Mouse (Mus musculus) liver, embryonic 16.5 days (tissue): ENCODE measurements around the gene Pla2g12a. TPM values are rescaled to one million over a fixed set of nuclear protein-coding genes. Genes with fewer than 3 reads are reported as not detected.
A peak's percentile ranks its signal among the peaks of the same experiment; 100 is the strongest.

ENCODE experiments used
- ATAC-seq: fragments of 200-750 bp; cut with Nextera tagmentation; 2 replicates; pipeline ENCODE4 v1.8.0; 2017; ENCODE audit warnings: low read depth, mild to moderate bottlenecking, moderate number of reproducible peaks, moderate library complexity
- H3K27ac ChIP-seq: fragments of 300-500 bp; sonication (generic); 2 replicates; pipeline ENCODE4 v1.5.1; 2014; ENCODE audit warnings: mild to moderate bottlenecking, low read length
- H3K27me3 ChIP-seq: fragments of 300-500 bp; sonication (generic); 2 replicates; pipeline ENCODE4 v1.6.1; 2014; ENCODE audit warnings: low read depth, low read length, mixed read lengths; ENCODE audit not compliant: control insufficient read depth, insufficient read depth
- H3K36me3 ChIP-seq: fragments of 300-500 bp; sonication (generic); 2 replicates; pipeline ENCODE4 v1.6.1; 2014; ENCODE audit warnings: mild to moderate bottlenecking; ENCODE audit not compliant: control insufficient read depth, insufficient read depth
- H3K4me1 ChIP-seq: fragments of 300-500 bp; sonication (generic); 2 replicates; pipeline ENCODE4 v1.6.1; 2014; ENCODE audit warnings: low read depth, low read length, mixed read lengths; ENCODE audit not compliant: control insufficient read depth
- H3K4me2 ChIP-seq: fragments of 300-500 bp; sonication (generic); 2 replicates; pipeline ENCODE4 v1.6.1; 2014; ENCODE audit warnings: low read depth, low read length, mixed read lengths
- H3K4me3 ChIP-seq: fragments of 300-500 bp; sonication (generic); 2 replicates; pipeline ENCODE4 v1.5.1; 2014; ENCODE audit warnings: low read depth, mild to moderate bottlenecking, low read length
- H3K9ac ChIP-seq: fragments of 300-500 bp; sonication (generic); 2 replicates; pipeline ENCODE4 v1.6.1; 2014; ENCODE audit warnings: low read depth, low read length
- H3K9me3 ChIP-seq: fragments of 300-500 bp; sonication (generic); replicated peaks from 2 replicates; pipeline ENCODE4 v1.6.1; 2016; ENCODE audit warnings: low read length; ENCODE audit not compliant: control insufficient read depth
- WGBS: fragments of 180-500 bp; shearing (Covaris S2); extraction: QIAGEN DNeasy Blood & Tissue Kit; methylation state at CpG from one replicate; pipeline ENCODE4 v1.1.7; 2014; ENCODE audit not compliant: insufficient replicate concordance; 5-methylcytosine and 5-hydroxymethylcytosine counted together
- polyA plus RNA-seq: library from polyadenylated mRNA; unstranded; fragments of >200 nt; fragmentation: Nextera tagmentation; extraction: Ambion mirVana; gene quantifications from 2 replicates; pipeline ENCODE4 v1.2.1, GENCODE M21; 2015

The Pla2g12a gene
- polyA plus RNA-seq, 1 experiment from 2014 or later: 80.6 TPM

- peaks cover 23% of the 10 kb centered on the region for H3K36me3 ChIP-seq
- no peak overlapping the region for H3K9ac ChIP-seq
- ATAC-seq: no peak
- H3K4me2 ChIP-seq: no peak overlapping the region
- 88% methylated on average over 14 of the region's 14 CpGs for WGBS
- no peak overlapping the region for H3K27ac ChIP-seq
- H3K9me3 ChIP-seq: no peaks in the 10 kb centered on the region
- H3K4me1 ChIP-seq: no peaks in the 10 kb centered on the region
- H3K4me3 ChIP-seq: no peak overlapping the region
- no peaks in the 10 kb centered on the region for H3K27me3 ChIP-seq
Observed at GRCm38 (mm10) chr3:129912025-129912424, 33.6 kb downstream of the Pla2g12a start.

- Histone ChIP-seq H3K9ac (no peak overlapping the region), H3K4me1 (no peaks in the 10 kb centered on the region), H3K27ac (no peak overlapping the region), H3K27me3 (no peaks in the 10 kb centered on the region), H3K4me3 (no peak overlapping the region), H3K36me3 (peaks cover 23% of the 10 kb centered on the region), H3K4me2 (no peak overlapping the region), H3K9me3 (no peaks in the 10 kb centered on the region)
- 87% methylated on average over 13 of the region's 13 CpGs for WGBS
- ATAC-seq: no peak
Observed at GRCm38 (mm10) chr3:129913241-129913640, 34.8 kb downstream of the Pla2g12a start.

GRCm38 (mm10) chr3:129917424-129917823, 39.0 kb downstream of the Pla2g12a start:
- Histone ChIP-seq H3K9me3 (no peaks in the 10 kb centered on the region), H3K4me1 (no peaks in the 10 kb centered on the region), H3K9ac (no peak overlapping the region), H3K4me2 (no peak overlapping the region), H3K36me3 (0 out of 2 replicates have a peak, but pooled peaks cover 4% of the 10 kb centered on the region), H3K27me3 (no peaks in the 10 kb centered on the region), H3K4me3 (no peak overlapping the region), H3K27ac (no peak overlapping the region)
- WGBS: 69% methylated on average over 3 of the region's 3 CpGs
- no peak for ATAC-seq

GRCm38 (mm10) chr3:129918434-129918833, 40.0 kb downstream of the Pla2g12a start:
- no peak overlapping the region for H3K4me3 ChIP-seq
- 15% methylated on average over 13 of the region's 13 CpGs for WGBS
- peak; percentile 27; the same call in 1 of the 2 replicates for ATAC-seq
- no peak overlapping the region for H3K4me2 ChIP-seq
- no peaks in the 10 kb centered on the region for H3K4me1 ChIP-seq
- H3K9ac ChIP-seq: no peak overlapping the region
- 0 out of 2 replicates have a peak, but pooled peaks cover 4% of the 10 kb centered on the region for H3K36me3 ChIP-seq
- H3K27ac ChIP-seq: no peak overlapping the region
- no peaks in the 10 kb centered on the region for H3K9me3 ChIP-seq
- no peaks in the 10 kb centered on the region for H3K27me3 ChIP-seq

- H3K27ac ChIP-seq: no peak overlapping the region
Observed at GRCm38 (mm10) chr3:129923581-129923980, 45.2 kb downstream of the Pla2g12a start.

GRCm38 (mm10) chr3:129925861-129926260, 47.5 kb downstream of the Pla2g12a start:
- Histone ChIP-seq H3K36me3 (no peaks in the 10 kb centered on the region), H3K4me2 (no peak overlapping the region), H3K9ac (no peak overlapping the region), H3K27me3 (no peaks in the 10 kb centered on the region), H3K4me3 (no peak overlapping the region), H3K4me1 (no peaks in the 10 kb centered on the region), H3K9me3 (no peaks in the 10 kb centered on the region), H3K27ac (no peak overlapping the region)
- ATAC-seq: no peak
- WGBS: 81% methylated on average over 3 of the region's 3 CpGs

More at GRCm38 (mm10) chr3:129923581-129923980, 45.2 kb downstream of the Pla2g12a start:
- Histone ChIP-seq H3K27me3 (no peaks in the 10 kb centered on the region), H3K4me1 (no peaks in the 10 kb centered on the region), H3K4me3 (no peak overlapping the region), H3K9ac (no peak overlapping the region), H3K9me3 (no peaks in the 10 kb centered on the region), H3K4me2 (no peak overlapping the region), H3K36me3 (no peaks in the 10 kb centered on the region)
- WGBS: 71% methylated on average over 7 of the region's 7 CpGs
- ATAC-seq: no peak

- Histone ChIP-seq H3K4me3 (no peak overlapping the region), H3K36me3 (no peaks in the 10 kb centered on the region), H3K9me3 (no peaks in the 10 kb centered on the region), H3K4me1 (no peaks in the 10 kb centered on the region), H3K9ac (no peak overlapping the region), H3K27me3 (no peaks in the 10 kb centered on the region), H3K27ac (no peak overlapping the region), H3K4me2 (no peak overlapping the region)
- no peak for ATAC-seq
- 61% methylated on average over 6 of the region's 6 CpGs for WGBS
Observed at GRCm38 (mm10) chr3:129930213-129930778, 51.9 kb downstream of the Pla2g12a start.

- Histone ChIP-seq H3K9me3 (no peaks in the 10 kb centered on the region), H3K36me3 (no peaks in the 10 kb centered on the region), H3K27ac (no peak overlapping the region), H3K4me2 (no peak overlapping the region), H3K4me1 (no peaks in the 10 kb centered on the region), H3K9ac (no peak overlapping the region), H3K27me3 (no peaks in the 10 kb centered on the region), H3K4me3 (no peak overlapping the region)
- WGBS: 22% methylated on average over 4 of the region's 4 CpGs
- ATAC-seq: no peak
Observed at GRCm38 (mm10) chr3:129932443-129932842, 54.0 kb downstream of the Pla2g12a start.

GRCm38 (mm10) chr3:129936561-129936960, 58.2 kb downstream of the Pla2g12a start:
- H3K9ac ChIP-seq: no peak overlapping the region
- ATAC-seq: no peak
- H3K27ac ChIP-seq: no peak overlapping the region
- no peak overlapping the region for H3K4me3 ChIP-seq
- H3K9me3 ChIP-seq: no peaks in the 10 kb centered on the region
- no peaks in the 10 kb centered on the region for H3K4me1 ChIP-seq
- H3K27me3 ChIP-seq: no peaks in the 10 kb centered on the region
- H3K4me2 ChIP-seq: no peak overlapping the region
- 44% methylated on average over 9 of the region's 9 CpGs for WGBS
- no peaks in the 10 kb centered on the region for H3K36me3 ChIP-seq
